Mouse (Mus musculus): ENCODE data around the gene Scg3. TPM values are rescaled to one million over a fixed set of nuclear protein-coding genes. Genes with fewer than 3 reads are reported as not detected.

Gene Scg3
- polyA plus RNA-seq, 1 experiment from 2014 or later, result 0.07 TPM

GRCm38 (mm10) chr9:75599191-75599841, 84.5 kb downstream of the Scg3 start:
- WGBS (ENCODE audit: insufficient replicate concordance), result 43% methylated on average over 5 of the region's 5 CpGs
- no peak overlapping the region for H3K4me2 ChIP-seq (ENCODE audit: low read depth, low read length)
- no peak overlapping the region for H3K9ac ChIP-seq (ENCODE audit: low read depth, low read length)
- no peaks in the 10 kb centered on the region for H3K9me3 ChIP-seq (replicated peaks; ENCODE audit: control insufficient read depth, low read length)
- no peaks in the 10 kb centered on the region for H3K4me1 ChIP-seq (ENCODE audit: control insufficient read depth, low read depth, low read length)
- no peak overlapping the region for H3K4me3 ChIP-seq (ENCODE audit: low read depth, low read length)
- no peaks in the 10 kb centered on the region for H3K36me3 ChIP-seq (ENCODE audit: control insufficient read depth, insufficient read depth)
- H3K27me3 ChIP-seq (ENCODE audit: control insufficient read depth, insufficient read depth, low read depth, low read length), result no peaks in the 10 kb centered on the region; the same call in 1 of the 2 replicates
- H3K27ac ChIP-seq (ENCODE audit: low read length), result no peak overlapping the region
- ATAC-seq (ENCODE audit: low read depth), result no peak

GRCm38 (mm10) chr9:75597596-75597995, 86.3 kb downstream of the Scg3 start:
- H3K4me1 ChIP-seq (ENCODE audit: control insufficient read depth, low read depth, low read length), result no peaks in the 10 kb centered on the region
- H3K27me3 ChIP-seq (ENCODE audit: control insufficient read depth, insufficient read depth, low read depth, low read length), result no peaks in the 10 kb centered on the region; the same call in 1 of the 2 replicates
- no peaks in the 10 kb centered on the region for H3K36me3 ChIP-seq (ENCODE audit: control insufficient read depth, insufficient read depth)
- no peak overlapping the region for H3K4me2 ChIP-seq (ENCODE audit: low read depth, low read length)
- H3K4me3 ChIP-seq (ENCODE audit: low read depth, low read length), result no peak overlapping the region
- no peaks in the 10 kb centered on the region for H3K9me3 ChIP-seq (replicated peaks; ENCODE audit: control insufficient read depth, low read length)
- no peak for ATAC-seq (ENCODE audit: low read depth)
- no peak overlapping the region for H3K27ac ChIP-seq (ENCODE audit: low read length)
- H3K9ac ChIP-seq (ENCODE audit: low read depth, low read length), result no peak overlapping the region
- WGBS (ENCODE audit: insufficient replicate concordance), result 64% methylated on average over 4 of the region's 4 CpGs

GRCm38 (mm10) chr9:75597036-75597435, 86.8 kb downstream of the Scg3 start:
- H3K4me3 ChIP-seq (ENCODE audit: low read depth, low read length), result no peak overlapping the region
- no peaks in the 10 kb centered on the region for H3K4me1 ChIP-seq (ENCODE audit: control insufficient read depth, low read depth, low read length)
- H3K27me3 ChIP-seq (ENCODE audit: control insufficient read depth, insufficient read depth, low read depth, low read length), result no peaks in the 10 kb centered on the region; the same call in 1 of the 2 replicates
- WGBS (ENCODE audit: insufficient replicate concordance), result 63% methylated on average over 13 of the region's 13 CpGs
- H3K36me3 ChIP-seq (ENCODE audit: control insufficient read depth, insufficient read depth), result no peaks in the 10 kb centered on the region
- no peak overlapping the region for H3K27ac ChIP-seq (ENCODE audit: low read length)
- no peak for ATAC-seq (ENCODE audit: low read depth)
- H3K9ac ChIP-seq (ENCODE audit: low read depth, low read length), result no peak overlapping the region
- no peaks in the 10 kb centered on the region for H3K9me3 ChIP-seq (replicated peaks; ENCODE audit: control insufficient read depth, low read length)
- H3K4me2 ChIP-seq (ENCODE audit: low read depth, low read length), result no peak overlapping the region

- no peak for ATAC-seq (ENCODE audit: low read depth)
- H3K36me3 ChIP-seq (ENCODE audit: control insufficient read depth, insufficient read depth), result no peaks in the 10 kb centered on the region
- no peak overlapping the region for H3K9ac ChIP-seq (ENCODE audit: low read depth, low read length)
- H3K27ac ChIP-seq (ENCODE audit: low read length), result no peak overlapping the region
- no peaks in the 10 kb centered on the region for H3K9me3 ChIP-seq (replicated peaks; ENCODE audit: control insufficient read depth, low read length)
- H3K4me2 ChIP-seq (ENCODE audit: low read depth, low read length), result no peak overlapping the region
- no peaks in the 10 kb centered on the region for H3K27me3 ChIP-seq (ENCODE audit: control insufficient read depth, insufficient read depth, low read depth, low read length)
- no peaks in the 10 kb centered on the region for H3K4me1 ChIP-seq (ENCODE audit: control insufficient read depth, low read depth, low read length)
- H3K4me3 ChIP-seq (ENCODE audit: low read depth, low read length), result no peak overlapping the region
- WGBS (ENCODE audit: insufficient replicate concordance), result 57% methylated on average over 5 of the region's 5 CpGs
These were observed 90.4 kb downstream of the Scg3 start for GRCm38 (mm10) chr9:75593481-75593880.

Other genes with a start within 250 kb of the Scg3 start
- 13.2 TPM in 2 replicates for gene Leo1, start 242.5 kb downstream of the Scg3 start, polyA plus RNA-seq (2015; fragmentation: Nextera tagmentation; extraction: Ambion mirVana)
- 26.2 and 28.2 TPM in 2 replicates for gene Tmod3, start 124.4 kb downstream of the Scg3 start, polyA plus RNA-seq (2015; fragmentation: Nextera tagmentation; extraction: Ambion mirVana)
- gene Tmod2, start 72.7 kb downstream of the Scg3 start, polyA plus RNA-seq (2015; fragmentation: Nextera tagmentation; extraction: Ambion mirVana), result 0.14 and 0.28 TPM in 2 replicates
- gene Lysmd2, start 58.3 kb downstream of the Scg3 start, polyA plus RNA-seq (2015; fragmentation: Nextera tagmentation; extraction: Ambion mirVana), result 2.1 and 2.8 TPM in 2 replicates
- gene Bmp5, start 91.3 kb upstream of the Scg3 start, polyA plus RNA-seq (2015; fragmentation: Nextera tagmentation; extraction: Ambion mirVana), result 1.9 and 2.0 TPM in 2 replicates